Mouse (Mus musculus) adrenal gland, adult 8-10 months (tissue): ENCODE results near the gene Gm17545. TPM values are rescaled to one million over a fixed set of nuclear protein-coding genes. Genes with fewer than 3 reads are reported as not detected.

Experiments used
- DNase-seq: peaks from one replicate; pipeline ENCODE4 v3.0.0; 2022
- total RNA-seq, 4 experiments: library from RNA; stranded (reverse); gene quantifications; 2 replicates each; pipeline ENCODE4 v1.2.4; 2022

The Gm17545 gene
- total RNA-seq, 4 experiments from 2014 or later, result not detected

DNA sequence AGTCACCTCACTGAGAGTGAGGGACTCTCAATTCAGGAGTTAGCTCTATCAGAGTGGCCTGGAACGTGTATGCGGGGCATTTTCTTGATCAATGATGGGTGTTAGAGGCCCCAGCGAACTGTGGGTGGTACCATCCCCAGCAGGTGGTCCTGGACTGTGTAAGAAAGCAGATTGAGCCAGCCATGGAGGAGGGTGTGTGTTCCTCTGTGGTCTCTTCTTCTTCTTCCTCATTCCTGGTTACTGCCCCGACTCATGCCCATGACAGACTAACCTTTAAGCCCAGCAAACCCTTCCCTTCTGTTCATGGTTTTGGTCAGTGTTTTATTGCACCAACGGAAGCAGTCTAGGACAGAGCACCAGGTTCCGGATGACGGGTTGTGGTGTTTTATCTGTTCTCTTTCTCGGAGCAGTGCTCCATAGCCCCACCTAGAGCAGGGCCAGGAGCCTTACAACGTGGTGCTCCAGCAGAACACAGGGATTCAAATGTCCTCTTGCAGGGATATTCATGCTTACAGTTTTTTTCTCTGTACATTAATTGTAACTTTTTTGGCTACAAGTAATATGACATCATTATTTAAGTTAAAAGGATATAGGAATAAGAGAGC is 40.2 kb downstream of the Gm17545 start:
- no peak for DNase-seq

DNA sequence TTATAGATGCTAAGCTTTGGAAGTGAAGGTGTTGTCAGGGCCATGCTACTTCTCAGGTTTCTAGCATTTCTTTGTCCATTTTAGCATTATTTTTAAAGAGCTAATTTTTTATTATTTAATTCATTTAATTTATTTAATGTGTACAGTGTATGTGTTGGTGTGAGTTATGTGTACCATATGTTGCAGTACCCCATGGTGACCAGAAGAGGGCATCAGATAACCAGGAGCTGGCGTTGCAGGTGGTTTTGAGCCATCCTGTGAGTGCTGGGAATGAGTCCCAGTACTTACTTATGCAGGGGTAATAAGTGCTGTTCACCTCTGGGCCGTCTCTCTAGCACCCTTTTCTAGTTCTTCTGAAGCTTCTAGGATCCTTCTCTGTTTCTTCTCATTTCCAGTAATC is 41.0 kb downstream of the Gm17545 start:
- no peak for DNase-seq

DNA sequence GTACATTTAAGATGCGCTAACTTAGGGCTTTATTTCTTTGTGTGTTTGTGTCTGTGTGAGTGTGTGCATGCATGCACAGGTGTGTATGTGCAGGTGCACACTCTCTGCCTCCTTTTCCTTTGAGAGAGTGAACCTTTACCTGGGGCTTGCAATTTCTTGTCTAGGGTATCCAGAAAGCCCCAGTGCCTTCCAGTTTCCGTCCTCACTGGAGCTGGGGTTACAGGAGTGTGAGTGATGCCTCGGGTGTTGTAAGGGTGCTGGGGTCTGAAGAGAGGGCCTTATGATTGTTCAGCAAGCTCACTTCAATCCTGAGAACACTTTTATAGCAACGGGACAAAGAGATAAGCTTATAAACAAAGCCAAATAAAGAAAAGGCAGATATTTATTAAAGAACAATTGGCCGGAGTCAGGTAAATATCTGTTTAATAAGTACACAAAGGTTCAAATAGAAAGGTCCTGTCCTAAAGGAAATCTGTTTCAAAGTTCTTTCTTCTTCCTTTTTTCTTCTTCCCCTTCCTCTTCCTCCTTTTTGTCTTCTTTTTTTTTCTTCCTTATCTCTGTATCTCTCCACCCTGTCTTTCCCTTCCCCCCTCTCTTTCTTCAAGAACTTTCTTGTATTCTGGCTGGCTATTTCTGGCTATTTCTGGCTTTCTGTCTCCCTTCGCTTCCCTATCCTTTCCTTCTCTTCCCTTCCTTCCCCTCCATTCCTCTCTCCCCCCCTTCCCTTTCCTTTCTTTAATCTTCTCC is 43.1 kb downstream of the Gm17545 start:
- DNase-seq, result no peak

DNA sequence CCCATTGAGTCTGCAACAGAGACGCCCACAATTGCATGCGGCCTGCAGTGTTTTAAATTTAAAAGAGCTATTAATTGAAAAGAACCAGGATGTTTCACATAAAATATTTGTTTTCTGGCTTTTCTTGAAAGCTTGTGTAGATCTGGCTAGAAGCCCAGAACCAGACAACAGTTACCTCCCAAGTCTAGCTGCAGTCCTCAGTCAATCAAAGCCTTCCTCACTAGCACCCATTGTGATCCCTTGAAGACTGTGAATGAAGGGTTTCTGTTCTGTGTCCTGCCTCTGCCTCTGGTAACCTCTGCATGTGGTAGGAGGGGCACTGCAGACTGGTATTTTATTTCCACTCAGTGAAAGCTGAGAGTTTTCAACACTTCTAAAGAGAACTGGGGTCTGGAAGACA is 48.9 kb downstream of the Gm17545 start:
- no peak for DNase-seq

DNA sequence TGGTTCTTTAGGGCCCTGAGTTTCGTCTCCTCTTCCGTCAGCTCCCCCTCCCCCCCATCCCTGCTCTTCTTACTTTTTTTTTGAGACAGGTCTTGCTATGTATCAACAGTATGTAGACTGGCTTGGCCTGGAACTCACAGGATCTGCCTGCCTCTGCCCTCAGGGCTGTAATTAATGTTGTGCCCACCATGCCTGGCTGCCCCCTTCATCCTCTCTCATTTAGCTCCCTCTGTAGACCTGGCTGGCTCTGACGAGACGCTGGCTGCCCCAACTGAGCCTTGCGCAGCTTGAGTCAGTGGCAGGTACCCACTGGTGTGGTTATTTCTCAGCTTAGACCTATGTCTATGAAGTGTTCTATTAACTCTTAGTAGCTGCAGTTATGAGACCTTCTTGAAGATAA is 49.5 kb downstream of the Gm17545 start:
- DNase-seq, result no peak

DNA sequence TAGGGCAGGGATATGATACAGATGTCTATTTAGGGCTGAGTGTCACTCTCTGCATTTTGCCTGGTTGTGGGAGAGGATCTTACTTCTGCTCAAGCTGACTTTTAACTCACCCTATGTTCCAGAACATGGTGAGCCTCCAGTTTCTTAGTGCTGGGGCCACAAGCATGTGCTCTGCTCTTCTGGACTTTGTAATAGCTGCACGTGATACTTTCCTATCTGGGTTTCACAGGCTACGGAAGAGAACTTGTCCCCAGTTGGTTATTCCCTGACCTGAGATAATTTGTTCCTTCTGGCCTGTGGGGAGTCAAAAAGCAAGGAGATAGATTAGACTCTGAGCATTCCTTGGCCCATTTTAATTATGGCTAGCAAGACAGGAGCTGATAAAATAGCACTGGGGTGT is 51.5 kb downstream of the Gm17545 start:
- DNase-seq, result no peak

Other genes starting within 250 kb of the Gm17545 start
- gene Zfp809, start 228.6 kb upstream of the Gm17545 start, total RNA-seq, result 10 to 100 TPM; 37.1 to 62.6 (median 53.2) TPM
- 1 to 10 TPM in 2 of 4 experiments, under 1 TPM in 2; 0.58 to 1.2 (median 0.87) TPM for gene Zfp599, start 194.4 kb upstream of the Gm17545 start, total RNA-seq
- 10 to 100 TPM in 3 of 4 experiments, 1 to 10 TPM in 1; 6.6 to 17.0 (median 13.7) TPM for gene Zfp810, start 146.6 kb upstream of the Gm17545 start, total RNA-seq
- gene Anln, start 65.1 kb upstream of the Gm17545 start, total RNA-seq, result 1 to 10 TPM; 2.3 to 4.0 (median 3.4) TPM
- gene 9530077C05Rik, start 42.8 kb upstream of the Gm17545 start, total RNA-seq, result 10 to 100 TPM in 2 of 4 experiments, 1 to 10 TPM in 2; 5.1 to 15.9 (median 9.6) TPM
- gene Rp9, start 15.5 kb downstream of the Gm17545 start, total RNA-seq, result 10 to 100 TPM; 33.9 to 41.3 (median 35.9) TPM
- gene Bbs9, start 21.4 kb downstream of the Gm17545 start, total RNA-seq, result 10 to 100 TPM; 18.1 to 34.9 (median 27.1) TPM